Mouse (Mus musculus) liver, adult 2 months (tissue): ENCODE measurements at regions not wholly inside any gene's neighbourhood (a gene's known extent, or its start where the extent isn't known, plus 50 kb on each side); places are given as distances from the start of the nearest gene placed in this dataset.

Source experiments
- DNase-seq: peaks from one replicate; pipeline ENCODE4 v3.0.0-alpha.2; 2011; ENCODE audit warnings: low read depth, low spot score; ENCODE audit errors: extremely low read depth
- H3K27ac ChIP-seq: fragments of 200-500 bp; replicated peaks from 2 replicates; pipeline ENCODE4 v1.5.1; 2012; ENCODE audit warnings: low read depth, mild to moderate bottlenecking, control low read depth, inconsistent platforms, low read length; ENCODE audit not compliant: insufficient read depth
- H3K27me3 ChIP-seq: fragments of 200-500 bp; 2 replicates; pipeline ENCODE4 v1.6.1; 2012; ENCODE audit warnings: mild to moderate bottlenecking, moderate library complexity, low read length, inconsistent platforms; ENCODE audit not compliant: control insufficient read depth, insufficient read depth
- H3K36me3 ChIP-seq: fragments of 200-500 bp; 2 replicates; pipeline ENCODE4 v1.6.1; 2012; ENCODE audit warnings: low read length, inconsistent platforms; ENCODE audit not compliant: control insufficient read depth, insufficient read depth
- H3K4me1 ChIP-seq: fragments of 200-500 bp; 2 replicates; pipeline ENCODE4 v1.6.1; 2011; ENCODE audit warnings: low read length; ENCODE audit not compliant: control insufficient read depth, insufficient read depth
- H3K4me3 ChIP-seq: fragments of 200-500 bp; 2 replicates; pipeline ENCODE4 v1.5.1; 2011; ENCODE audit warnings: low read depth, mild to moderate bottlenecking, control low read depth, low read length, moderate library complexity; ENCODE audit not compliant: insufficient read depth
- H3K79me2 ChIP-seq: fragments of 200-500 bp; 2 replicates; pipeline ENCODE4 v1.6.1; 2012; ENCODE audit warnings: inconsistent platforms, mild to moderate bottlenecking, low read length, moderate library complexity; ENCODE audit not compliant: control insufficient read depth, insufficient read depth
- H3K9ac ChIP-seq: fragments of 200-500 bp; 2 replicates; pipeline ENCODE4 v1.6.1; 2012; ENCODE audit warnings: low read depth, mild to moderate bottlenecking, control low read depth, inconsistent platforms, low read length
- CTCF ChIP-seq: fragments of 200-500 bp; IDR thresholded peaks from 2 replicates; pipeline ENCODE4 v1.5.1; 2011; ENCODE audit warnings: low read depth, low read length, control low read depth
- POLR2A ChIP-seq: fragments of 200-500 bp; IDR thresholded peaks from 2 replicates; pipeline ENCODE4 v1.6.1; 2011; ENCODE audit warnings: low read length, control low read depth; ENCODE audit not compliant: insufficient read depth; ENCODE audit errors: extremely low read depth
- WGBS: fragments of 180-500 bp; shearing (Covaris S2); methylation state at CpG from one replicate; pipeline ENCODE4 v1.1.7; 2018; 5-methylcytosine and 5-hydroxymethylcytosine counted together

GRCm38 (mm10) chr10:41005776-41006175 lies 66.3 kb downstream of the Gpr6 start:
- H3K4me3 ChIP-seq: no peak overlapping the region
- no peaks in the 10 kb centered on the region for H3K79me2 ChIP-seq
- H3K9ac ChIP-seq: no peak overlapping the region
- no peak overlapping the region for H3K27ac ChIP-seq
- WGBS: 91% methylated on average over 9 of the region's 9 CpGs
- no peak for TF ChIP-seq POLR2A
- no peak for TF ChIP-seq CTCF
- DNase-seq: no peak
- no peaks in the 10 kb centered on the region for H3K27me3 ChIP-seq
- H3K4me1 ChIP-seq: 0 out of 2 replicates have a peak, but pooled peaks cover 2% of the 10 kb centered on the region
- H3K36me3 ChIP-seq: no peaks in the 10 kb centered on the region

GRCm38 (mm10) chr10:41004753-41005152 lies 67.3 kb downstream of the Gpr6 start:
- Histone ChIP-seq H3K36me3 (no peaks in the 10 kb centered on the region), H3K27ac (no peak overlapping the region), H3K27me3 (no peaks in the 10 kb centered on the region), H3K4me3 (no peak overlapping the region), H3K79me2 (no peaks in the 10 kb centered on the region), H3K9ac (no peak overlapping the region), H3K4me1 (0 out of 2 replicates have a peak, but pooled peaks cover 2% of the 10 kb centered on the region)
- no peak for TF ChIP-seq CTCF
- DNase-seq: no peak
- 61% methylated on average over 3 of the region's 3 CpGs for WGBS

- Histone ChIP-seq H3K27me3 (no peaks in the 10 kb centered on the region), H3K9ac (no peak overlapping the region), H3K27ac (no peak overlapping the region), H3K36me3 (no peaks in the 10 kb centered on the region), H3K4me3 (no peak overlapping the region), H3K4me1 (0 out of 2 replicates have a peak, but pooled peaks cover 2% of the 10 kb centered on the region), H3K79me2 (no peaks in the 10 kb centered on the region)
- peak; percentile 69 for TF ChIP-seq CTCF
- no peak for TF ChIP-seq POLR2A
- peak; percentile 87 for DNase-seq
- 27% methylated on average over 7 of the region's 7 CpGs for WGBS
Observed at GRCm38 (mm10) chr10:41004044-41004689, 67.9 kb downstream of the Gpr6 start.

GRCm38 (mm10) chr10:41003197-41003596 lies 68.9 kb downstream of the Gpr6 start:
- no peak for TF ChIP-seq CTCF
- TF ChIP-seq POLR2A: no peak
- H3K4me3 ChIP-seq: no peak overlapping the region
- 0 out of 2 replicates have a peak, but pooled peaks cover 2% of the 10 kb centered on the region for H3K4me1 ChIP-seq
- no peak for DNase-seq
- no peaks in the 10 kb centered on the region for H3K79me2 ChIP-seq
- 84% methylated on average over 3 of the region's 3 CpGs for WGBS
- no peak overlapping the region for H3K27ac ChIP-seq
- H3K27me3 ChIP-seq: no peaks in the 10 kb centered on the region
- no peak overlapping the region for H3K9ac ChIP-seq
- H3K36me3 ChIP-seq: no peaks in the 10 kb centered on the region

GRCm38 (mm10) chr10:41000965-41001364 lies 71.1 kb downstream of the Gpr6 start:
- Histone ChIP-seq H3K4me1 (0 out of 2 replicates have a peak, but pooled peaks cover 2% of the 10 kb centered on the region), H3K36me3 (no peaks in the 10 kb centered on the region), H3K9ac (no peak overlapping the region), H3K27me3 (no peaks in the 10 kb centered on the region), H3K79me2 (no peaks in the 10 kb centered on the region), H3K27ac (no peak overlapping the region), H3K4me3 (no peak overlapping the region)
- 83% methylated on average over 4 of the region's 4 CpGs for WGBS
- TF ChIP-seq POLR2A: no peak
- TF ChIP-seq CTCF: no peak
- DNase-seq: no peak

- Histone ChIP-seq H3K79me2 (no peaks in the 10 kb centered on the region), H3K27me3 (no peaks in the 10 kb centered on the region), H3K4me1 (0 out of 2 replicates have a peak, but pooled peaks cover 2% of the 10 kb centered on the region), H3K27ac (no peak overlapping the region), H3K4me3 (no peak overlapping the region), H3K9ac (no peak overlapping the region), H3K36me3 (no peaks in the 10 kb centered on the region)
- TF ChIP-seq POLR2A: no peak
- TF ChIP-seq CTCF: no peak
- 72% methylated on average over 12 of the region's 12 CpGs for WGBS
- DNase-seq: no peak
Observed at GRCm38 (mm10) chr10:40999486-40999885, 72.6 kb downstream of the Gpr6 start.
